Mouse (Mus musculus) midbrain, embryonic 13.5 days (tissue): ENCODE results near the gene Cald1. TPM values are rescaled to one million over a fixed set of nuclear protein-coding genes. Genes with fewer than 3 reads are reported as not detected.

Source experiments
- ATAC-seq: fragments of 200-750 bp; cut with Nextera tagmentation; 2 replicates; pipeline ENCODE4 v1.8.0; 2017; ENCODE audit warnings: mild to moderate bottlenecking, moderate TSS enrichment, moderate library complexity
- H3K27ac ChIP-seq: fragments of 300-500 bp; sonication (generic); 2 replicates; pipeline ENCODE4 v1.5.1; 2015; ENCODE audit warnings: inconsistent platforms, mild to moderate bottlenecking, moderate library complexity
- H3K27me3 ChIP-seq: fragments of 300-500 bp; sonication (generic); 2 replicates; pipeline ENCODE4 v1.6.1; 2015; ENCODE audit warnings: mild to moderate bottlenecking, inconsistent platforms
- H3K36me3 ChIP-seq: fragments of 300-500 bp; sonication (generic); 2 replicates; pipeline ENCODE4 v1.6.1; 2015; ENCODE audit warnings: mild to moderate bottlenecking, inconsistent platforms
- H3K4me1 ChIP-seq: fragments of 300-500 bp; sonication (generic); replicated peaks from 2 replicates; pipeline ENCODE4 v1.6.1; 2015; ENCODE audit warnings: inconsistent platforms
- H3K4me2 ChIP-seq: fragments of 300-500 bp; sonication (generic); replicated peaks from 2 replicates; pipeline ENCODE4 v1.6.1; 2015; ENCODE audit warnings: moderate library complexity, mild to moderate bottlenecking, inconsistent platforms
- H3K4me3 ChIP-seq: fragments of 300-500 bp; sonication (generic); replicated peaks from 2 replicates; pipeline ENCODE4 v1.5.1; 2015; ENCODE audit warnings: mild to moderate bottlenecking, inconsistent platforms
- H3K9ac ChIP-seq: fragments of 300-500 bp; sonication (generic); replicated peaks from 2 replicates; pipeline ENCODE4 v1.6.1; 2015; ENCODE audit warnings: mild to moderate bottlenecking, inconsistent platforms
- H3K9me3 ChIP-seq: fragments of 300-500 bp; sonication (generic); 2 replicates; pipeline ENCODE4 v1.6.1; 2016; ENCODE audit warnings: mild to moderate bottlenecking, inconsistent platforms
- WGBS: fragments of 180-500 bp; shearing (Covaris S2); methylation state at CpG from one replicate; pipeline ENCODE4 v1.1.7; 2015; 5-methylcytosine and 5-hydroxymethylcytosine counted together
- polyA plus RNA-seq: library from polyadenylated mRNA; unstranded; fragments of >200 nt; fragmentation: Nextera tagmentation; extraction: Ambion mirVana; gene quantifications from 2 replicates; pipeline ENCODE4 v1.2.1, GENCODE M21; 2015

The Cald1 gene
- polyA plus RNA-seq, 1 experiment from 2014 or later: 83.7 TPM

DNA sequence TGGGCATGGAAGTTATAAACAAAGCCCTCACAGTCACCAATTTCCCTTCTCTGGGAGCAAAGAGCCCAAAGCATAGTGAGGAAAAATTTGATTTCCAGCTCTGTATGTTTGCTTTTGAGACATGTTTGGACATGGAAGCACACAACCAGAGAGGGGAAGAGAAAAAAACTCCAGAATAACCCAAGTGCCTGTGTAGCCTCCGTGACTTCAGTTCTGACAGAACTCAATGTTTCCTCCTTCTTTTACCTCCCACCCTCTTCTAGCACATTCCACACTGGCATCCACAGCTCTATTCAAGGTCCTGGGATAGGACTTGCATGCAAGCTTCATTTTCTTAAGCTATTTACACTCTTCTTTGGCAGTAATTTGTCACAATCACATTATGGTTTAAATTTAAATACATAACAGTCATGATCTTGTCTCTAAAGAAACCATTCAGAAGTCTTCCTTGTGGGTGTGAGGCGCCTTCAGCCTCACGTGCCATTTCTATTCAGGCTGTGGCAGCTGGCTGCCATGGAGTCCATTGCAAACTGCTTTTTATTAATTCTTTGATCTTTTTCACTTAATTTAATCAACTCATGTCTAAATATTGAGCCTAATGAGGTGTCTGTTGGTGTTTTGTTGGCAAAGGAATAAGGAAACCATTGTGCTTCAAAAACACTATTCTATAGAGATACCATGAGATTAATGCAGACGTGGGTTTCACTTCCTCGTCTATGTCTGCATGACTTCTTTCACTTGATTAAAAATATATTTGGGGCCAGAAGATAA, 49.9 kb downstream of the Cald1 start:
- Histone ChIP-seq H3K27me3 (no peaks in the 10 kb centered on the region), H3K9me3 (no peaks in the 10 kb centered on the region), H3K36me3 (no peaks in the 10 kb centered on the region), H3K27ac (no peak overlapping the region), H3K4me1 (0 out of 2 replicates have a peak, but pooled peaks cover 3% of the 10 kb centered on the region), H3K4me3 (no peak overlapping the region), H3K9ac (no peak overlapping the region), H3K4me2 (no peak overlapping the region)
- WGBS: 65% methylated on average over 5 of the region's 5 CpGs
- ATAC-seq: no peak

- Histone ChIP-seq H3K9me3 (no peaks in the 10 kb centered on the region), H3K36me3 (no peaks in the 10 kb centered on the region), H3K4me3 (no peak overlapping the region), H3K4me1 (0 out of 2 replicates have a peak, but pooled peaks cover 3% of the 10 kb centered on the region), H3K4me2 (no peak overlapping the region), H3K9ac (no peak overlapping the region), H3K27me3 (no peaks in the 10 kb centered on the region), H3K27ac (no peak overlapping the region)
- 77% methylated on average over 7 of the region's 7 CpGs for WGBS
- ATAC-seq: no peak
These were observed 53.0 kb downstream of the Cald1 start for GRCm38 (mm10) chr6:34651298-34651697.

GRCm38 (mm10) chr6:34655719-34656118, 57.4 kb downstream of the Cald1 start:
- Histone ChIP-seq H3K4me2 (no peak overlapping the region), H3K4me1 (no peaks in the 10 kb centered on the region), H3K9me3 (no peaks in the 10 kb centered on the region), H3K4me3 (no peak overlapping the region), H3K36me3 (no peaks in the 10 kb centered on the region), H3K27ac (no peak overlapping the region), H3K9ac (no peak overlapping the region), H3K27me3 (no peaks in the 10 kb centered on the region)
- ATAC-seq: no peak
- WGBS: 84% methylated on average over 3 of the region's 3 CpGs

GRCm38 (mm10) chr6:34658791-34659190, 60.5 kb downstream of the Cald1 start:
- Histone ChIP-seq H3K4me2 (no peak overlapping the region), H3K27ac (no peak overlapping the region), H3K36me3 (no peaks in the 10 kb centered on the region), H3K9ac (no peak overlapping the region), H3K4me3 (no peak overlapping the region), H3K4me1 (no peaks in the 10 kb centered on the region), H3K27me3 (no peaks in the 10 kb centered on the region), H3K9me3 (no peaks in the 10 kb centered on the region)
- ATAC-seq: no peak
- 85% methylated on average over 5 of the region's 5 CpGs for WGBS

- Histone ChIP-seq H3K4me1 (no peaks in the 10 kb centered on the region), H3K4me3 (no peak overlapping the region), H3K9ac (no peak overlapping the region), H3K36me3 (no peaks in the 10 kb centered on the region), H3K4me2 (no peak overlapping the region), H3K9me3 (no peaks in the 10 kb centered on the region), H3K27ac (no peak overlapping the region), H3K27me3 (no peaks in the 10 kb centered on the region)
- 56% methylated on average over 8 of the region's 8 CpGs for WGBS
- ATAC-seq: no peak
These were observed 62.4 kb downstream of the Cald1 start for GRCm38 (mm10) chr6:34660724-34661123.

DNA sequence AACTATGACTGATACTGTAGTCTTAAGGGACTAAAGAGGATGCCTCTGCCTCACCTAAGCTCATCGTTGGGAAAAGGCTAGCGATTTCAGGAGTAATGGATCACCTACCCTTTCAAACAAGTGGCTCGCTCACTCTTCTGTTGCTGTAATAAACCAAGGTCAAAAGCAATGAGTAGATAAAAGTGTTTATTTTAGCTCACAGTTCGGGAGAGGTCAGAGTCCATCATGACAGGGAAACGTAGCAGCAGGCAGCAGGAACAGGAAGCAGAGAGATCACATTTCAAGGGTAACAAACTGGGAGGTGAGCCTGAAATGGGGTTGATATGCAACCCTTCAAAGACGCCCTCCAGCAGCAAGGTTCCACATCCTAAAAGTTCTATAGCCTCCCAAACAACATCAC, 64.3 kb downstream of the Cald1 start:
- H3K9ac ChIP-seq: no peak overlapping the region
- no peaks in the 10 kb centered on the region for H3K9me3 ChIP-seq
- no peak for ATAC-seq
- no peaks in the 10 kb centered on the region for H3K27me3 ChIP-seq
- no peaks in the 10 kb centered on the region for H3K36me3 ChIP-seq
- H3K27ac ChIP-seq: no peak overlapping the region
- WGBS: 82% methylated on average over 6 of the region's 6 CpGs
- H3K4me2 ChIP-seq: no peak overlapping the region
- no peak overlapping the region for H3K4me3 ChIP-seq
- no peaks in the 10 kb centered on the region for H3K4me1 ChIP-seq

GRCm38 (mm10) chr6:34664291-34664690, 66.0 kb downstream of the Cald1 start:
- H3K27me3 ChIP-seq: no peaks in the 10 kb centered on the region
- H3K4me3 ChIP-seq: no peak overlapping the region
- no peak overlapping the region for H3K9ac ChIP-seq
- 86% methylated on average over 4 of the region's 4 CpGs for WGBS
- no peak overlapping the region for H3K27ac ChIP-seq
- no peaks in the 10 kb centered on the region for H3K36me3 ChIP-seq
- H3K9me3 ChIP-seq: no peaks in the 10 kb centered on the region
- H3K4me1 ChIP-seq: no peaks in the 10 kb centered on the region
- no peak for ATAC-seq
- no peak overlapping the region for H3K4me2 ChIP-seq

DNA sequence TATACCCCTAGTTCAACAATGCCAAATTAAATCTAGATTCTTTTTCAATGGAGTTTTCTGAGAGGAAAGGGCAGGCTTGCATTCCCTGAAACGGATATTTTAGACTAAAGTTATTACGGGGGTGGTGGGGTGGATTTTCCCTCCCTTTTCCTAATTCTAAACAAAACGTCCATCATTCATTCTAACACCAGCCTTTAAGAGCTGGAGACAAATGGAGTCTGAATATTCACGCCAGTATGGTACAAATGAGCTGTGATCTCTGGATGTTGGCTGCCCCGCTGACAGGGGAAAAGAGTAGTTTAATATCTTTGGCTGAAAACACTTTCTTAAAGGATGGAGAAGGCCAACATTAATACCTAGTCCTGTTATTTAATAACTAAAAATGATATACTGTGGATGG, 66.4 kb downstream of the Cald1 start:
- H3K9ac ChIP-seq: no peak overlapping the region
- H3K36me3 ChIP-seq: no peaks in the 10 kb centered on the region
- no peaks in the 10 kb centered on the region for H3K4me1 ChIP-seq
- WGBS: 87% methylated on average over 5 of the region's 5 CpGs
- H3K27me3 ChIP-seq: no peaks in the 10 kb centered on the region
- no peaks in the 10 kb centered on the region for H3K9me3 ChIP-seq
- ATAC-seq: no peak
- no peak overlapping the region for H3K27ac ChIP-seq
- no peak overlapping the region for H3K4me3 ChIP-seq
- no peak overlapping the region for H3K4me2 ChIP-seq

- no peak overlapping the region for H3K9ac ChIP-seq
- H3K4me1 ChIP-seq: no peaks in the 10 kb centered on the region
- no peaks in the 10 kb centered on the region for H3K36me3 ChIP-seq
- no peak overlapping the region for H3K4me2 ChIP-seq
- no peaks in the 10 kb centered on the region for H3K9me3 ChIP-seq
- 89% methylated on average over 5 of the region's 5 CpGs for WGBS
- H3K4me3 ChIP-seq: no peak overlapping the region
- no peak overlapping the region for H3K27ac ChIP-seq
- no peak for ATAC-seq
- H3K27me3 ChIP-seq: no peaks in the 10 kb centered on the region
These were observed 70.5 kb downstream of the Cald1 start for GRCm38 (mm10) chr6:34668739-34669254.

DNA sequence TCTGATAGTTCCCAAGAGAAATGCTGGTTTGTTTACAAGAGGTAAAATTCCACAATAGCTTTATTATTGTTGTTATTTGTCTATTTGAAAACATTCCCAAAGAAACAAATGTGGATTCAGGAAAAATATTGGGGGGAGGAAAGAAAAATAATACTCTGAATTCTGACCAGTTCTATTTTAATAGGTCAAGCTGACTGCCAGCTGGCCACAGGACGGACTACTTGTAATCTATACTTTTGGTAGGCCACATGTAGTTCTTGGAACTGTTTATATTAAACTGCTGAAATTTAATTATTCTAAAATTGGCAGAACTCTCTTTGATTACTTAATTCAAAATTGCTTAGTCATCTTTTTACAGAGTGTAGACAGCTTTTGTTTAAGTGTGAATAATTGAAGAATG, 73.1 kb downstream of the Cald1 start:
- H3K36me3 ChIP-seq: no peaks in the 10 kb centered on the region
- H3K9ac ChIP-seq: no peak overlapping the region
- no peak overlapping the region for H3K4me2 ChIP-seq
- H3K27me3 ChIP-seq: no peaks in the 10 kb centered on the region
- H3K9me3 ChIP-seq: no peaks in the 10 kb centered on the region
- ATAC-seq: no peak
- H3K4me1 ChIP-seq: no peaks in the 10 kb centered on the region
- WGBS: 92% methylated on average over 1 of the region's 1 CpGs
- H3K4me3 ChIP-seq: no peak overlapping the region
- no peak overlapping the region for H3K27ac ChIP-seq

DNA sequence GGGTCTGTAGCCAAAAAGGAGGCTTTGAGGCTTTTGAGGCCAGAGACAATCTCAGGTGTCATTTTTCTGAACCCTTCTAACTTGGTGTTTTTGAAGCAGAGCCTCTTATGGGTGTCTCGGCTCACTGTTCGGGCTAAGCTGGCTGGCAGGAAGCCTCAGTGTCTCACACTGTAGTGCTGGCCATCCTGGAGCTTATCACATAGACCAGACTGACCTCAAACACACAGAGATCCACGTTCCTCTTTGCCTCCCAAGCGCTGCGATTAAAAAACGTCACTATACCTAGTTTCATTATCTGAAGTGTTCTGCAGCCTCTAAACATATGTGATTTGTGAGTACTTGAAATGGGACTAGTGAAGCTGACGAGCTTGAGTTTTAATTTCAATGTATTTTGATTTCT, 76.1 kb downstream of the Cald1 start:
- Histone ChIP-seq H3K36me3 (no peaks in the 10 kb centered on the region), H3K27me3 (no peaks in the 10 kb centered on the region), H3K9ac (no peak overlapping the region), H3K27ac (no peak overlapping the region), H3K4me3 (no peak overlapping the region), H3K9me3 (no peaks in the 10 kb centered on the region), H3K4me2 (no peak overlapping the region), H3K4me1 (no peaks in the 10 kb centered on the region)
- WGBS: 90% methylated on average over 7 of the region's 7 CpGs
- ATAC-seq: no peak

GRCm38 (mm10) chr6:34674897-34675296, 76.6 kb downstream of the Cald1 start:
- no peak overlapping the region for H3K4me2 ChIP-seq
- H3K9me3 ChIP-seq: no peaks in the 10 kb centered on the region
- no peak overlapping the region for H3K9ac ChIP-seq
- WGBS: 78% methylated on average over 10 of the region's 10 CpGs
- H3K4me1 ChIP-seq: no peaks in the 10 kb centered on the region
- no peak for ATAC-seq
- H3K27ac ChIP-seq: no peak overlapping the region
- H3K27me3 ChIP-seq: no peaks in the 10 kb centered on the region
- no peaks in the 10 kb centered on the region for H3K36me3 ChIP-seq
- H3K4me3 ChIP-seq: no peak overlapping the region

DNA sequence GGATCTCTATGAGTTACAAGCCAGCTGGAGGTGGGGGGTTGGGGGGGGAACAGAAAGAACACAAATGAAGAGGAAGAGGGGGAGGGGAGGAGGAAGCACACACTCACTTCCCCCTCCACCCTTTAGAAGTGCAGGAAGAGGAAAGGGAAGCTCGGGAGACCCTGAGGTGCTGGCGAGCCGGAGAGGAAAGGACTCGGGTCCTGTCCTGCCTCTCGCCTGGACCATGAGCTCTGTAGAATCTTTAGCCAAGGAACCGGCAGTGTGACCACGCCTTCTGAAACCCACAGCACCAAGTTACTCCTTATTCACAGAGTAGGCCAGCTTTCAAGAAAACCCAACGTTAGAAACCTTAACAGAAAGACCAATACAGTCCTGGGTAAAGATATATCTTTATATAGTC, 83.8 kb downstream of the Cald1 start:
- Histone ChIP-seq H3K4me1 (0 out of 2 replicates have a peak, but pooled peaks cover 2% of the 10 kb centered on the region), H3K27me3 (no peaks in the 10 kb centered on the region), H3K4me3 (no peak overlapping the region), H3K4me2 (no peak overlapping the region), H3K36me3 (no peaks in the 10 kb centered on the region), H3K9me3 (no peaks in the 10 kb centered on the region), H3K9ac (no peak overlapping the region), H3K27ac (no peak overlapping the region)
- WGBS: 76% methylated on average over 8 of the region's 8 CpGs
- no peak for ATAC-seq
